Mouse (Mus musculus): ENCODE results near the gene Gatd1. TPM values are rescaled to one million over a fixed set of nuclear protein-coding genes. Genes with fewer than 3 reads are reported as not detected.

The Gatd1 gene
- total and polyA plus RNA-seq, 3 experiments: 21.6 to 35.9 TPM; not detected in 1

DNA sequence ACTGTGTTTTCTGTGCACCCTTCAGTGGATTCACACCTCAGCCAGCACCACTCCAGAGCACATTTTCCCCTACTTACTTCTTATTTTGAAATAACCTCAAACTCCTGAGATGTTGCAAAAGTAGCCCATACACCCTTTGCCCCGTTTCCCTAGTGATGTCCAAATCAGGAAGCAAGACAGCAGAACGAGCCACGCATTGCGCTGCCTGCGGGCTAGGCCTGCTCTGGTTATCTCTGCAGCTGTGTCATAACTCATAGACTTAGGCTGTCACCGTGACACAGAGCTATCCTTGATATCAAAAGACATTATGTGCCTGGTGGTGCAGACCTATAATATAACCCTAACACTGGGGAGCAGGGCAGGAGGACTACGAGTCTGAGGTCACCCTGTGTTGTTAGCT, 19.8 kb downstream of the Gatd1 start (continued):
- TF ChIP-seq CTCF (IDR thresholded peaks at IDR 0.05 in 2 of 3, conservative IDR thresholded peaks at IDR 0.05 in 1 of 3; ENCODE audit: control insufficient read depth in 1 of 3, insufficient read depth in 1 of 3, low read depth in 2 of 3, low read length in 3 of 3, poor library complexity in 1 of 3, severe bottlenecking in 1 of 3) (no peak), GATA1 (IDR thresholded peaks at IDR 0.05; ENCODE audit: low read depth, low read length) (peak; percentile 85)

DNA sequence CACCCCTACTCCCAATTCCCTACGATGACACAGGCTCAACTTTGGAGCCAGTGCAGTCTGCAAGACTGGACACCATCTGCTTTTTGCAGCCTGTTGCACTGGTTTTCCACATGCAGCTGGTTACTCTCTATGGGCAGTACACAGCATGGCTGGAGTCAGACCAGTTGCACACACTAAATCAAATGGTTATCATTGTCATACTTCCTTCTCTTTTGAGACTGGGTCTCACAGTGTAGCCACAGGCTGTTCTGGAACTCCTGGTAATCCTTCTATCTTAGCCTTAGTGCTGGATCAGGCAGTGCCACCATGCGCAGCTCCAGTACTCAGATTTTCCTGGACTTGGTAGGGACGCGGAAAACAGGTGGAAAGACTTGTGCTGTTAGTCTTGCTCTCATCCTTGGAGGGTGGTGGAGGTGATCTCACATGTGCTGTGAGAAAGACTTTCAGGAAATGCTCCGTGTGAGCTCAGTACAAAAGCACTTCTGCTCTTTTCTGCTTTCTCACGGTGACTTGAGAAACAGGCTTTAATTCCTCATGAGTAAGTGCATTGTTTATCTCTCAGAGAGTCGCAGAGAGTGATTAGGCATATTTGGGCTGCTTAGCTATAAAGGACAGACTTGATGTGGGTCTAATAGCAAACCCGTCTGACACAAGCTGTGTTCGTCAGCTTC, 21.2 kb downstream of the Gatd1 start:
- Histone ChIP-seq H3K27ac (ENCODE audit: control insufficient read depth, low read depth, low read length) (peak overlapping the region; percentile 97), H3K36me3 (ENCODE audit: control insufficient read depth in 1 of 2, insufficient read depth in 2 of 2, low read length in 2 of 2) (peaks cover 12 to 45% of the 10 kb centered on the region in 2 experiments), H3K4me1 (ENCODE audit: control insufficient read depth in 1 of 2, insufficient read depth in 2 of 2, low read length in 2 of 2) (peaks cover 13 to 29% of the 10 kb centered on the region in 2 experiments), H3K27me3 (ENCODE audit: control insufficient read depth in 1 of 2, insufficient read depth in 2 of 2, low read length in 2 of 2) (no peaks in the 10 kb centered on the region), H3K9me3 (replicated peaks; ENCODE audit: insufficient read depth, low read length) (no peaks in the 10 kb centered on the region), H3K4me3 (ENCODE audit: control insufficient read depth in 1 of 2, insufficient read depth in 1 of 2, low read depth in 2 of 2, low read length in 2 of 2) (peak overlapping the region; percentile 77 to 78), H3K9ac (ENCODE audit: control insufficient read depth, low read depth, low read length, poor library complexity, severe bottlenecking) (peak overlapping the region; percentile 74), H3K79me2 (ENCODE audit: control insufficient read depth, insufficient read depth, low read length, poor library complexity) (peaks cover 25% of the 10 kb centered on the region)
- peak; percentile 94 for DNase-seq (ENCODE audit: low read depth, low spot score)
- TF ChIP-seq HCFC1 (IDR thresholded peaks at IDR 0.05; ENCODE audit: low read depth, low read length): no peak
- TF ChIP-seq ELF1 (IDR thresholded peaks at IDR 0.05; ENCODE audit: low read depth, low read length): peak; percentile 53; the same call in 1 of the 2 replicates
- TF ChIP-seq JUND (IDR thresholded peaks at IDR 0.05; ENCODE audit: low read depth, low read length): no peak
- TF ChIP-seq GATA1 (IDR thresholded peaks at IDR 0.05; ENCODE audit: low read depth, low read length): peak; percentile 73
- TF ChIP-seq MYB (IDR thresholded peaks at IDR 0.05; ENCODE audit: low read depth, low read length): no peak
- peak; percentile 47 for TF ChIP-seq NELFE (IDR thresholded peaks at IDR 0.05; ENCODE audit: low read depth, low read length)
- TF ChIP-seq CHD2 (IDR thresholded peaks at IDR 0.05; ENCODE audit: low read length): no peak
- no peak for TF ChIP-seq USF2 (IDR thresholded peaks at IDR 0.05; ENCODE audit: borderline replicate concordance in 1 of 2, insufficient read depth in 1 of 2, low read depth in 1 of 2, low read length in 2 of 2)
- TF ChIP-seq GABPA (IDR thresholded peaks at IDR 0.05; ENCODE audit: low read depth, low read length): peak; percentile 99
- no peak for TF ChIP-seq NRF1 (IDR thresholded peaks at IDR 0.05; ENCODE audit: insufficient read depth, low read depth, low read length, poor library complexity, severe bottlenecking)
- TF ChIP-seq MAZ (IDR thresholded peaks at IDR 0.05; ENCODE audit: low read depth, low read length): no peak
- TF ChIP-seq TBP (IDR thresholded peaks at IDR 0.05; ENCODE audit: low read depth, low read length): peak; percentile 88
- peak; percentile 93 for TF ChIP-seq MXI1 (IDR thresholded peaks at IDR 0.05; ENCODE audit: low read depth, low read length)
- TF ChIP-seq SMC3 (IDR thresholded peaks at IDR 0.05; ENCODE audit: low read depth, low read length): no peak
- peak; percentile 94 for TF ChIP-seq MYC (IDR thresholded peaks at IDR 0.05; ENCODE audit: low read depth, low read length)
- TF ChIP-seq E2F4 (IDR thresholded peaks at IDR 0.05; ENCODE audit: borderline replicate concordance, low read depth, low read length): no peak
- 0 out of 2 replicates have a peak, but pooled peaks have one; percentile 35 for TF ChIP-seq ZMIZ1 (IDR thresholded peaks at IDR 0.05; ENCODE audit: low read depth, low read length)
- TF ChIP-seq POLR2A (IDR thresholded peaks at IDR 0.05; ENCODE audit: control insufficient read depth in 1 of 2, insufficient read depth in 1 of 2, low read depth in 1 of 2, low read length in 2 of 2, poor library complexity in 1 of 2): peak in 1 of 2 experiments; percentile 62; a peak in 2 of 4 replicates
- TF ChIP-seq SIN3A (IDR thresholded peaks at IDR 0.05; ENCODE audit: low read length): peak; percentile 97
- peak; percentile 80 for TF ChIP-seq MAX (IDR thresholded peaks at IDR 0.05; ENCODE audit: low read length)
- no peak for TF ChIP-seq ZNF384 (IDR thresholded peaks at IDR 0.05; ENCODE audit: low read depth, low read length)
- TF ChIP-seq TCF12 (IDR thresholded peaks at IDR 0.05; ENCODE audit: low read depth, low read length): peak; percentile 19; the same call in 1 of the 2 replicates
- no peak for TF ChIP-seq ZC3H11A (IDR thresholded peaks at IDR 0.05; ENCODE audit: low read depth, low read length)
- TF ChIP-seq ETS1 (IDR thresholded peaks at IDR 0.05; ENCODE audit: low read depth, low read length): peak; percentile 99
- TF ChIP-seq EP300 (IDR thresholded peaks at IDR 0.05; ENCODE audit: low read depth in 1 of 2, low read length in 2 of 2): peak; percentile 82 to 85
- TF ChIP-seq BHLHE40 (IDR thresholded peaks at IDR 0.05; ENCODE audit: borderline replicate concordance, low read depth, low read length): 0 out of 2 replicates have a peak, but pooled peaks have one; percentile 14
- TF ChIP-seq POLR2AphosphoS5 (IDR thresholded peaks at IDR 0.05; ENCODE audit: borderline replicate concordance, low read depth, low read length): no peak
- TF ChIP-seq USF1 (IDR thresholded peaks at IDR 0.05; ENCODE audit: low read depth, low read length): no peak
- peak; percentile 78; the same call in 1 of the 2 replicates for TF ChIP-seq CHD1 (IDR thresholded peaks at IDR 0.05; ENCODE audit: low read depth, low read length)
- no peak for TF ChIP-seq TAL1 (IDR thresholded peaks at IDR 0.05; ENCODE audit: low read length)
- TF ChIP-seq UBTF (IDR thresholded peaks at IDR 0.05; ENCODE audit: borderline replicate concordance, insufficient read depth, low read depth, low read length): no peak
- TF ChIP-seq KAT2A (conservative IDR thresholded peaks at IDR 0.05; ENCODE audit: low read depth, low read length): no peak
- no peak for TF ChIP-seq CTCF (IDR thresholded peaks at IDR 0.05 in 2 of 3, conservative IDR thresholded peaks at IDR 0.05 in 1 of 3; ENCODE audit: control insufficient read depth in 1 of 3, insufficient read depth in 1 of 3, low read depth in 2 of 3, low read length in 3 of 3, poor library complexity in 1 of 3, severe bottlenecking in 1 of 3)
